Mouse (Mus musculus) midbrain, embryonic 10.5 days (tissue): Measurements from ENCODE around the gene Tjp1. TPM values are rescaled to one million over a fixed set of nuclear protein-coding genes. Genes with fewer than 3 reads are reported as not detected.

Source experiments
- DNase-seq: peaks from one replicate; pipeline ENCODE4 v3.0.0-alpha.2; 2017; ENCODE audit warnings: low spot score
- H3K27ac ChIP-seq: fragments of 300-500 bp; sonication (generic); replicated peaks from 2 replicates; pipeline ENCODE4 v1.5.1; 2016; ENCODE audit warnings: mild to moderate bottlenecking
- H3K27me3 ChIP-seq: fragments of 300-500 bp; sonication (generic); 2 replicates; pipeline ENCODE4 v1.6.1; 2016; ENCODE audit warnings: low read depth, mild to moderate bottlenecking; ENCODE audit not compliant: poor library complexity, severe bottlenecking
- H3K36me3 ChIP-seq: fragments of 300-500 bp; sonication (generic); 2 replicates; pipeline ENCODE4 v1.6.1; 2016; ENCODE audit warnings: mild to moderate bottlenecking, moderate library complexity
- H3K4me1 ChIP-seq: fragments of 300-500 bp; sonication (generic); 2 replicates; pipeline ENCODE4 v1.6.1; 2016
- H3K4me3 ChIP-seq: fragments of 300-500 bp; sonication (generic); 2 replicates; pipeline ENCODE4 v1.5.1; 2016; ENCODE audit warnings: mild to moderate bottlenecking, moderate library complexity
- H3K9me3 ChIP-seq: fragments of 300-500 bp; sonication (generic); replicated peaks from 2 replicates; pipeline ENCODE4 v1.6.1; 2016; ENCODE audit warnings: mild to moderate bottlenecking
- WGBS: fragments of 180-500 bp; shearing (Covaris S2); methylation state at CpG from one replicate; pipeline ENCODE4 v1.1.7; 2016; 5-methylcytosine and 5-hydroxymethylcytosine counted together
- polyA plus RNA-seq: library from polyadenylated mRNA; unstranded; fragments of >200 nt; fragmentation: Nextera tagmentation; extraction: Ambion mirVana; gene quantifications from 2 replicates; pipeline ENCODE4 v1.2.1, GENCODE M21; 2016

The Tjp1 gene
- polyA plus RNA-seq, 1 experiment from 2014 or later: 25.0 TPM

DNA sequence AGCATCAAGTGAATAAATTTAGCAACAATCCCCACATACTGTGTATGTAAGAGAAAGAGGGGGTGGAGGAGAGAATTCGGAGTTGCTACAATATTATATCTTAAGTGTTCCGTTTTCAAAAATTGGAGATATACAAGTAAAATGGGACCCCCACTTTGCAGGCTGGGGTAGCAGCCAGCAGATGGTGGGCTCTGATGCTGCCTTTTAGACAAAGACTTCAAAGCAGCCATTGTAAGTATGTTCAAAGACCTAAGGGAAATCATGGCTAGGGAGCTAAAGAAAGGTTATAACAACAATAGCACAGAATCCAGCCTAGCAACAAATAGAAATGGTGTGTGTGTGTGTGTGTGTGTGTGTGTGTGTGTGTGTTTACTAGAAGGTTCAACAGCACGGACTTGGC is 245.6 kb downstream of the Tjp1 start:
- no peaks in the 10 kb centered on the region for H3K27me3 ChIP-seq

DNA sequence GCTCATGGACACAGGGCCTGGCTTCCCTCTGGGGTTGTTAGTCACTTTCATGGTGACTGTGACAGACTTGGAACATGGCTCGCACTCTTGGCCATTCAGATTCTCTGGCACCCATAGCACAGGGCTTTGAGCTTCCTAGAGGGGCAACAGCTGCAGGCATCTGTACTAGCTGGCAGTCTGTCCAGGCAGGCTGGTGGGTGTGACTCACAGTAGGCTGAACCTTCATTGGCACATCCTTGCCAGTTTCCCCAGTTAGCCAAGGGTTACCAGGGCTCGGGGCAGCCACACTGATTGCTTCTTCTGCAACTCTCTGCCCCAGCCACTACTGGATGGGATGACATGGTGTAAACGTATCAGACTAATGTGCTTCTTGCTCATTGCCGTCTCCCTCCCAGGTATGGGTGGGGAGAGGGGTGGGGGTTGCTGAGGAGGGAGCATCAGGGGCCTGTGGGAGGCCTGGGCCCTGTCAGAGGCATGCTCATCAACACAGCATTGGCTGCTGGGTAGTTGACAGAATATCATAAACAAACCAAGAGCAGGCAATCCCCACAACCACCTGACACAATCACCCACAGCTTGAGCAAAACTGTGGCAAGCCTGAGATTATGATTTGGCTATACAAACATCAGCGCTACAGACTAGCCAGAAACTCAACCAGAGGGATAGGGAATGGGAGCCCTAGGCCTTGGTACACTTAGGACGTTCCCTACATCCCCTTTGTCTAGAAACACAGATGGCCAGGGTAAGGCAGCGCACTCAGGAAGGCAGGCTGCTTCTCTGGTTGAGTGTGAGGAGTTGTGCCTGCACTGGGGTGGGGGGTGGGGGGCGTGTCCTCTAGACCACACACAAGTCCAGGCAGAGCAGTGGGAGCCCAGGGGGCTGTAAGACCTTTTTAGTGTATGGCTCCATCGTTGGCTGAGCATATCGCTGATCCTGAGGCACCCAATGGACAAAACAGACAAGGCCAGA is 246.4 kb downstream of the Tjp1 start:
- Histone ChIP-seq H3K9me3 (no peaks in the 10 kb centered on the region), H3K27ac (peak overlapping the region; percentile 82), H3K4me1 (peaks cover 37% of the 10 kb centered on the region), H3K36me3 (no peaks in the 10 kb centered on the region), H3K4me3 (no peak overlapping the region), H3K27me3 (no peaks in the 10 kb centered on the region)
- peak; percentile 38 for DNase-seq
- 64% methylated on average over 10 of the region's 10 CpGs for whole genome bisulfite sequencing

More for the DNA sequence above, 245.6 kb downstream of the Tjp1 start:
- H3K36me3 ChIP-seq: no peaks in the 10 kb centered on the region
- 63% methylated on average over 3 of the region's 3 CpGs for WGBS
- H3K4me3 ChIP-seq: no peak overlapping the region
- DNase-seq: peak; percentile 19
- peaks cover 37% of the 10 kb centered on the region for H3K4me1 ChIP-seq
- no peaks in the 10 kb centered on the region for H3K9me3 ChIP-seq
- H3K27ac ChIP-seq: peak overlapping the region; percentile 82

DNA sequence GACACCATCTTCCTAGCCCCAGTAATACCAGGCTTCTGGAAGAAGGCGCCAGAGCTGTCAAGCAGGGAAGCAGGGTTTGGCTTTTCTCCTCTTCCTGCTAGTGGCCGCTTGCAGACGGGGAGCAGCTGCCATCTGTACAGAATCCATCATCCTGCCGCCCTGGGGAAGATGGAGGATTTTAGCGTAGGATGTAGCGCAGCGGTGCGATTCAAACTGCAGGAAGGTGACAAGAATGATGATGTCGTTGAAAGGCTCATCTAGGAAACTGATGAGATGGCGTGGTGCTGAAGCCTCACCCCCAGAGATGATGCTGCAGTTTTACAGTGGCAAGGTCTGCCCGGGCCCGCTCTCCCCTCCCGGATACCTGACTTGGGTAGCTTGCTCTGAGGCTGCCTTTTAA is 248.3 kb downstream of the Tjp1 start:
- H3K36me3 ChIP-seq: no peaks in the 10 kb centered on the region
- DNase-seq: no peak
- no peaks in the 10 kb centered on the region for H3K27me3 ChIP-seq
- peaks cover 36% of the 10 kb centered on the region for H3K4me1 ChIP-seq
- H3K27ac ChIP-seq: no peak overlapping the region; the same call in 1 of the 2 replicates
- no peak overlapping the region for H3K4me3 ChIP-seq
- WGBS: 90% methylated on average over 13 of the region's 13 CpGs
- no peaks in the 10 kb centered on the region for H3K9me3 ChIP-seq

DNA sequence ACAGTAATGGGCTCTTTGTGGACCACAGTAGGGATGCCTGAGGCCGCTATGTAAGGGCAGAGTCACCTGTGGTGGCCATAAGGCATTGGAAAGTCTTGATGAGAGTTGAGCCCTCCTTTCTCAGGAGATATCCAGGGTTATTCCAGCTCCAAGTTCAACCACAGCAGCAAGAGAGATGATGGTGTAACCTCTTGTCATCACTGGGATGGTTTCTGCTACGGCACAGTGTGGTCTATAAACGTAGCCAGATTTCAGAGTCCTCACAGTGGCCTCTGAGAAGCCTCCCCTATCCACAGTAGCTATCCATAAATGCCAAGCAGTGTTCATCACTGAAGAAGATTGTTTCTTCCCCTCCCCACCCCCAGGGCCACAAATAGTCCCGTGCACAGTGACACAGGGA is 251.8 kb downstream of the Tjp1 start:
- Histone ChIP-seq H3K4me1 (peaks cover 1% of the 10 kb centered on the region), H3K27ac (no peak overlapping the region), H3K27me3 (no peaks in the 10 kb centered on the region), H3K9me3 (no peaks in the 10 kb centered on the region), H3K36me3 (no peaks in the 10 kb centered on the region), H3K4me3 (no peak overlapping the region)
- WGBS: 95% methylated on average over 4 of the region's 4 CpGs
- no peak for DNase-seq

DNA sequence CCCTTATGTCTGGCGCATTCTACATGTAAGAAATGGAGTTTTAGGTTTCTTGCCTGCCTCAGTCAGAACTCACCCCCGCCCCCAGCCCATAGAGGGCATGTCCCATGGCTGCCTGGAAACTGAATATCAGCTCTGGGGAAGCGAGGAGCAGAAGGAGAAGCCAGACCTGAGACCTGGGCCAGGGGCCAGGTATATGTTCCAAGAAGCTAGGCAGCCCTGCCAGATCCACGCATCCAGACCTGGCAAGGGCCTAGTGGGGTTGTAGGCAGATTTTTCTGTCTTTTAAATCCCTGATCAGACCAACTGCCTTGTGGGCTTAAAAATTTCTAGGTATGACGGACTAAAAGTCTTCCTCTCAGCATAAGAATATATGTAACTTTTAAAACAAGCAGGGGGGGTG is 253.4 kb downstream of the Tjp1 start:
- Histone ChIP-seq H3K9me3 (no peaks in the 10 kb centered on the region), H3K27me3 (no peaks in the 10 kb centered on the region), H3K27ac (no peak overlapping the region), H3K36me3 (no peaks in the 10 kb centered on the region), H3K4me3 (no peak overlapping the region), H3K4me1 (no peaks in the 10 kb centered on the region)
- DNase-seq: no peak
- 89% methylated on average over 5 of the region's 5 CpGs for WGBS

DNA sequence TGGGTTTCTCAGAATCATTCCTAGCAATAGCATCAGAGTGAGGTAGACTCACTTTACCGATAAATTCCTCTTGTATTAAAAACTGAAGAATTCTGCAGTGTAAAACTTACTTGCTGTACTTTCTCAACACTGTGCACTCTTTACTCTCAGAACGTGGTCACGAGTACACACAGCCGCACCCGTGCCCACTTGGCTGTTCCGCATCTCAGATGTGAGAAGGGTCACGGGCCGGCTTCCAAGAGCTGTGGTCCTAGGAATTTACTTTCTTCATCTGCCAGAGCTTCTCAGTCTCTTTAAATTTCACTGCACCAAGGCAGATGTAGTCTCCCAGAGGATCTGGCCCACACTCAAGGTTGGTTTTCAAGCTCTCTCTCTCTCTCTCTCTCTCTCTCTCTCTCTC is 277.9 kb downstream of the Tjp1 start:
- Histone ChIP-seq H3K9me3 (peaks cover 4% of the 10 kb centered on the region; the same call in 1 of the 2 replicates), H3K27me3 (no peaks in the 10 kb centered on the region), H3K4me1 (no peaks in the 10 kb centered on the region), H3K36me3 (no peaks in the 10 kb centered on the region), H3K27ac (no peak overlapping the region), H3K4me3 (no peak overlapping the region)
- no peak for DNase-seq
- 93% methylated on average over 8 of the region's 8 CpGs for WGBS

Other genes starting within 250 kb of the Tjp1 start
- gene Tarsl2, start 117.1 kb upstream of the Tjp1 start, polyA plus RNA-seq: 8.0 and 8.3 TPM in 2 replicates
- 84.1 and 89.5 TPM in 2 replicates for gene Tm2d3, start 163.4 kb upstream of the Tjp1 start, polyA plus RNA-seq